ENCODE assay signal across 9 mouse cellular contexts in the genomic region with DNA sequence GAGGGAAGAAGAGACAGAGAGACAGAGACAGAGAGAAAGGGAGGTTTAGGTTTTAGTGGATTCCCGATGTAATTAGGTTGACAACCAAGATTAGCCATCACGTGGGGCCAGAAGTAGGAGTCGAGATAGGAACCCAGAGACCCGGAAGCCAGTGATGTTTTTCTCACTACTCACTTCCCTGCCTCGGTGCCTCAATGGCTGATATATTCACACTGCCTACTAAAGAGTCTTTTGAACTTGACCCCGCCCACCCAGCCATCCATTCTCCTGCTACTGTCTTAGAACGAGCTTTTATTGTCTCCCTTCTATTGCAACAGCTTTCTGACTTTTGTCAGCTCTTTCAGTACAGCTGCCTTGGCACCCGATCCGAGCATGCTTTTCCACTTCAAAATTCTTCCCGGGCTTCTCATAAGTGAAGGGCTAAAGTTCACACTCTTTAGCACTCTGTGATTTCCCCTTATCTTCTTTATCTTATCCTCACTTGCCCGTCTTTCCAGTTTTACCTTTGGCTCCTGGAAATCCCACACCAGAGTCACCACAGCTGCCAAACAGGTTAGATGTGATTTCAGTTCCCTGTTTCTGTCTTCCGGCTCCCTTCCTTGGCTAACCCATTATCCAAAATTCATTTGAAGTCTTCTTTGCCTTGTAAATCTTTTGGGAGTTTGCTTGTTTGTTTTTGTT. TPM values are rescaled to one million over a fixed set of nuclear protein-coding genes. Genes with fewer than 3 reads are reported as not detected.
DNase-seq lines count a peak whose midpoint lies in the region; ATAC-seq and TF ChIP-seq lines count a peak whose summit lies in the region.
"Had no signal": no experiment of that assay in that cellular context is flagged by ENCODE, and none has a peak within 500 bp of the region (broad histone marks: within the 10 kb centered on the region; RNA-seq: fewer than 3 reads in every experiment).

No protein-coding gene starts in this region.

- TF ChIP-seq CTCF in lung, embryonic 14.5 days (IDR thresholded peaks at IDR 0.05; ENCODE audit: low read depth), result no peak
- no peak for TF ChIP-seq CTCF in lung, adult 2 months (IDR thresholded peaks at IDR 0.05; ENCODE audit: insufficient read depth, low read length)

- H3K36me3 ChIP-seq in lung, embryonic 14.5 days (ENCODE audit: insufficient read depth), result no peaks in the 10 kb centered on the region
- H3K36me3 ChIP-seq in lung, embryonic 15.5 days, result no peaks in the 10 kb centered on the region
- H3K36me3 ChIP-seq: limb, embryonic 12.5 days had no signal

- H3K27me3 ChIP-seq in lung, embryonic 14.5 days (ENCODE audit: insufficient read depth, low read length), result no peaks in the 10 kb centered on the region
- no peaks in the 10 kb centered on the region for H3K27me3 ChIP-seq in lung, embryonic 15.5 days
- H3K27me3 ChIP-seq: limb, embryonic 12.5 days had no signal

- no peaks in the 10 kb centered on the region for H3K9me3 ChIP-seq in lung, embryonic 14.5 days (ENCODE audit: low read depth, low read length)
- H3K9me3 ChIP-seq in lung, embryonic 15.5 days, result no peaks in the 10 kb centered on the region
- H3K9me3 ChIP-seq: limb, embryonic 12.5 days had no signal

- DNase-seq in lung, embryonic 14.5 days, result peak; percentile 26
- no peak for DNase-seq in lung, adult 2 months
- DNase-seq in heart, postnatal 4 days, result peak; percentile 7
- DNase-seq in thymus, postnatal 10 days (ENCODE audit: low spot score in 2 of 2), result peak; percentile 47 to 51
- no peak for DNase-seq in layer of hippocampus, adult 9-10 months (ENCODE audit: low spot score)
- no peak for DNase-seq in cerebellum, postnatal 36 days

- H3K4me2 ChIP-seq in lung, embryonic 14.5 days, result peak overlapping the region; percentile 39
- H3K4me2 ChIP-seq in lung, embryonic 15.5 days, result peak overlapping the region; percentile 41
- H3K4me2 ChIP-seq: limb, embryonic 12.5 days had no signal

- no peak for TF ChIP-seq POLR2A in lung, adult 2 months (IDR thresholded peaks at IDR 0.05; ENCODE audit: borderline replicate concordance, extremely low read depth, low read depth, low read length)

- no peak overlapping the region for H3K4me3 ChIP-seq in lung, embryonic 14.5 days (ENCODE audit: low read depth, low read length)
- H3K4me3 ChIP-seq in lung, adult 2 months (replicated peaks; ENCODE audit: extremely low read depth, low read depth, low read length), result no peak overlapping the region
- no peak overlapping the region for H3K4me3 ChIP-seq in lung, embryonic 15.5 days
- H3K4me3 ChIP-seq: limb, embryonic 12.5 days had no signal

- 16% methylated on average over 12 of the region's 12 CpGs for WGBS in lung, embryonic 14.5 days
- 24% methylated on average over 12 of the region's 12 CpGs for WGBS in lung, adult 2 months
- WGBS in lung, embryonic 15.5 days, result 15% methylated on average over 12 of the region's 12 CpGs

- H3K9ac ChIP-seq in lung, embryonic 14.5 days, result no peak overlapping the region
- no peak overlapping the region for H3K9ac ChIP-seq in lung, embryonic 15.5 days
- H3K9ac ChIP-seq: limb, embryonic 12.5 days had no signal

- H3K4me1 ChIP-seq in lung, embryonic 14.5 days (ENCODE audit: insufficient read depth), result no peaks in the 10 kb centered on the region
- H3K4me1 ChIP-seq in lung, adult 2 months (ENCODE audit: control insufficient read depth, insufficient read depth, low read length), result no peaks in the 10 kb centered on the region
- peaks cover 7% of the 10 kb centered on the region; the same call in 1 of the 2 replicates for H3K4me1 ChIP-seq in lung, embryonic 15.5 days
- H3K4me1 ChIP-seq: limb, embryonic 12.5 days had no signal

- no peak overlapping the region for H3K27ac ChIP-seq in lung, embryonic 14.5 days (ENCODE audit: low read depth)
- H3K27ac ChIP-seq in lung, embryonic 15.5 days, result no peak overlapping the region
- H3K27ac ChIP-seq: limb, embryonic 12.5 days had no signal

- no peak for ATAC-seq in lung, embryonic 14.5 days (ENCODE audit: insufficient read depth)
- no peak for ATAC-seq in lung, embryonic 15.5 days (ENCODE audit: borderline replicate concordance, extremely low read depth, low FRiP score, low TSS enrichment)
- ATAC-seq in frontal cortex, adult (ENCODE audit: low TSS enrichment), result no peak

RNA-seq across cellular contexts. Expression of gene Tlk1, which starts 13.1 kb away (rescaled TPM):
- 35.9 and 36.4 TPM in 2 replicates for polyA plus RNA-seq in lung, embryonic 14.5 days (2014; fragmentation: Nextera tagmentation; extraction: Ambion mirVana)
- polyA plus RNA-seq in lung, adult 2 months (2012; rRNA removed), result 8.8 and 12.3 TPM in 2 replicates
- total RNA-seq in heart, postnatal 4 days (2021), result 10 to 100 TPM; 59.7 to 60.1 TPM
- 29.5 and 33.2 TPM in 2 replicates for polyA plus RNA-seq in lung, embryonic 15.5 days (2015; fragmentation: Nextera tagmentation; extraction: Ambion mirVana)

Comparison
In these comparisons a context has a peak if more than half of its experiments do, and no peak if none do; other contexts are left out.
1. DNase-seq: peak in lung, embryonic 14.5 days (single experiment), heart, postnatal 4 days (single experiment) and thymus, postnatal 10 days (2 of 2); none in lung, adult 2 months (single experiment), layer of hippocampus, adult 9-10 months (single experiment) and cerebellum, postnatal 36 days (0 of 2).